Mouse (Mus musculus) thymus, postnatal 10 days (tissue): ENCODE measurements around the gene Agtpbp1.
"Not testable (repeated sequence)": the region's sequence is repeated elsewhere in the genome, so short reads cannot be mapped to it uniquely, and the experiment has no call there.

Source experiments
- DNase-seq, 2 experiments: peaks; one replicate each; pipeline ENCODE4 v3.0.0; 2021; ENCODE audit warnings: low spot score in 2 of 2

Gene Agtpbp1

GRCm38 (mm10) chr13:59481484-59481855 lies 103.6 kb downstream of the Agtpbp1 start:
- DNase-seq = no peak

GRCm38 (mm10) chr13:59480599-59481483 lies 104.2 kb downstream of the Agtpbp1 start:
- no peak for DNase-seq

GRCm38 (mm10) chr13:59477928-59478327 lies 107.1 kb downstream of the Agtpbp1 start:
- DNase-seq = not testable (repeated sequence)

- DNase-seq = no peak
These were observed 107.6 kb downstream of the Agtpbp1 start for GRCm38 (mm10) chr13:59477451-59477850.

- no peak for DNase-seq
These were observed 110.1 kb downstream of the Agtpbp1 start for GRCm38 (mm10) chr13:59474973-59475372.

- no peak for DNase-seq
These were observed 111.7 kb downstream of the Agtpbp1 start for GRCm38 (mm10) chr13:59473341-59473740.

- no peak for DNase-seq
These were observed 112.8 kb downstream of the Agtpbp1 start for GRCm38 (mm10) chr13:59472222-59472621.

- no peak for DNase-seq
These were observed 115.3 kb downstream of the Agtpbp1 start for GRCm38 (mm10) chr13:59469701-59470100.

GRCm38 (mm10) chr13:59468181-59468802 lies 116.7 kb downstream of the Agtpbp1 start:
- DNase-seq = no peak

- DNase-seq = no peak
These were observed 117.4 kb downstream of the Agtpbp1 start for GRCm38 (mm10) chr13:59467591-59467990.

- no peak for DNase-seq
These were observed 124.1 kb downstream of the Agtpbp1 start for GRCm38 (mm10) chr13:59460958-59461357.

GRCm38 (mm10) chr13:59456203-59456602 lies 128.8 kb downstream of the Agtpbp1 start:
- DNase-seq = peak in 1 of 2 experiments; percentile 16

- DNase-seq = no peak
These were observed 130.8 kb downstream of the Agtpbp1 start for GRCm38 (mm10) chr13:59454001-59454785.

GRCm38 (mm10) chr13:59453582-59453981 lies 131.4 kb downstream of the Agtpbp1 start:
- DNase-seq = no peak

- no peak for DNase-seq
These were observed 132.0 kb downstream of the Agtpbp1 start for GRCm38 (mm10) chr13:59453045-59453444.

GRCm38 (mm10) chr13:59450840-59451239 lies 134.2 kb downstream of the Agtpbp1 start:
- no peak for DNase-seq

GRCm38 (mm10) chr13:59447130-59447529 lies 137.9 kb downstream of the Agtpbp1 start:
- no peak for DNase-seq

- no peak for DNase-seq
These were observed 139.8 kb downstream of the Agtpbp1 start for GRCm38 (mm10) chr13:59445179-59445578.

GRCm38 (mm10) chr13:59444371-59444770 lies 140.7 kb downstream of the Agtpbp1 start:
- no peak for DNase-seq

- DNase-seq = no peak
These were observed 145.3 kb downstream of the Agtpbp1 start for GRCm38 (mm10) chr13:59439683-59440082.

- no peak for DNase-seq
These were observed 150.5 kb downstream of the Agtpbp1 start for GRCm38 (mm10) chr13:59434554-59434953.
